Mouse (Mus musculus) liver, embryonic 15.5 days (tissue): ENCODE results near the gene Tead2. TPM values are rescaled to one million over a fixed set of nuclear protein-coding genes. Genes with fewer than 3 reads are reported as not detected.

Experiments
- ATAC-seq: fragments of 200-750 bp; cut with Nextera tagmentation; 2 replicates; pipeline ENCODE4 v1.8.0; 2017; ENCODE audit warnings: moderate number of reproducible peaks, mild to moderate bottlenecking, moderate library complexity; ENCODE audit not compliant: insufficient read depth
- H3K27ac ChIP-seq: fragments of 300-500 bp; sonication (generic); replicated peaks from 2 replicates; pipeline ENCODE4 v1.5.1; 2015; ENCODE audit warnings: mild to moderate bottlenecking, inconsistent platforms
- H3K27me3 ChIP-seq: fragments of 300-500 bp; sonication (generic); 2 replicates; pipeline ENCODE4 v1.6.1; 2015; ENCODE audit warnings: mild to moderate bottlenecking, inconsistent platforms
- H3K36me3 ChIP-seq: fragments of 300-500 bp; sonication (generic); replicated peaks from 2 replicates; pipeline ENCODE4 v1.6.1; 2015; ENCODE audit warnings: moderate library complexity, mild to moderate bottlenecking, inconsistent platforms
- H3K4me1 ChIP-seq: fragments of 300-500 bp; sonication (generic); replicated peaks from 2 replicates; pipeline ENCODE4 v1.6.1; 2015; ENCODE audit warnings: inconsistent platforms
- H3K4me2 ChIP-seq: fragments of 300-500 bp; sonication (generic); 2 replicates; pipeline ENCODE4 v1.6.1; 2015; ENCODE audit warnings: moderate library complexity, mild to moderate bottlenecking, inconsistent platforms
- H3K4me3 ChIP-seq: fragments of 300-500 bp; sonication (generic); replicated peaks from 2 replicates; pipeline ENCODE4 v1.5.1; 2015; ENCODE audit warnings: mild to moderate bottlenecking, inconsistent platforms
- H3K9ac ChIP-seq: fragments of 300-500 bp; sonication (generic); 2 replicates; pipeline ENCODE4 v1.6.1; 2015; ENCODE audit warnings: moderate library complexity, mild to moderate bottlenecking, inconsistent platforms
- H3K9me3 ChIP-seq: fragments of 300-500 bp; sonication (generic); replicated peaks from 2 replicates; pipeline ENCODE4 v1.6.1; 2016; ENCODE audit warnings: inconsistent platforms
- WGBS: fragments of 180-500 bp; shearing (Covaris S2); methylation state at CpG from one replicate; pipeline ENCODE4 v1.1.7; 2015; ENCODE audit warnings: mixed read lengths; ENCODE audit not compliant: insufficient replicate concordance; 5-methylcytosine and 5-hydroxymethylcytosine counted together
- polyA plus RNA-seq: library from polyadenylated mRNA; unstranded; fragments of >200 nt; fragmentation: Nextera tagmentation; extraction: Ambion mirVana; gene quantifications from 2 replicates; pipeline ENCODE4 v1.2.1, GENCODE M21; 2015

The Tead2 gene
- polyA plus RNA-seq, 1 experiment from 2014 or later, result 6.6 TPM

- H3K9me3 ChIP-seq, result no peaks in the 10 kb centered on the region
- 0 out of 2 replicates have a peak, but pooled peaks cover 3% of the 10 kb centered on the region for H3K36me3 ChIP-seq
- peaks cover 18% of the 10 kb centered on the region for H3K4me1 ChIP-seq
- 68% methylated on average over 7 of the region's 7 CpGs for WGBS
- H3K9ac ChIP-seq, result no peak overlapping the region
- ATAC-seq, result no peak
- no peaks in the 10 kb centered on the region; the same call in 1 of the 2 replicates for H3K27me3 ChIP-seq
- no peak overlapping the region for H3K27ac ChIP-seq
- H3K4me2 ChIP-seq, result no peak overlapping the region
- H3K4me3 ChIP-seq, result no peak overlapping the region
Observed at GRCm38 (mm10) chr7:45229459-45230203, 14.1 kb downstream of the Tead2 start.

- H3K27ac ChIP-seq, result no peak overlapping the region
- 71% methylated on average over 12 of the region's 12 CpGs for WGBS
- H3K9me3 ChIP-seq, result no peaks in the 10 kb centered on the region
- H3K4me3 ChIP-seq, result no peak overlapping the region
- ATAC-seq, result no peak
- H3K27me3 ChIP-seq, result no peaks in the 10 kb centered on the region; the same call in 1 of the 2 replicates
- no peak overlapping the region for H3K9ac ChIP-seq
- peaks cover 30% of the 10 kb centered on the region for H3K4me1 ChIP-seq
- no peak overlapping the region for H3K4me2 ChIP-seq
- H3K36me3 ChIP-seq, result 0 out of 2 replicates have a peak, but pooled peaks cover 3% of the 10 kb centered on the region
Observed at GRCm38 (mm10) chr7:45231192-45231591, 15.6 kb downstream of the Tead2 start.

GRCm38 (mm10) chr7:45231941-45232340 lies 16.4 kb downstream of the Tead2 start:
- H3K27ac ChIP-seq, result no peak overlapping the region
- H3K4me2 ChIP-seq, result no peak overlapping the region
- H3K9me3 ChIP-seq, result no peaks in the 10 kb centered on the region
- 0 out of 2 replicates have a peak, but pooled peaks cover 3% of the 10 kb centered on the region for H3K36me3 ChIP-seq
- H3K9ac ChIP-seq, result no peak overlapping the region
- no peak overlapping the region for H3K4me3 ChIP-seq
- no peaks in the 10 kb centered on the region; the same call in 1 of the 2 replicates for H3K27me3 ChIP-seq
- no peak for ATAC-seq
- peaks cover 30% of the 10 kb centered on the region for H3K4me1 ChIP-seq
- WGBS, result 78% methylated on average over 11 of the region's 11 CpGs

GRCm38 (mm10) chr7:45232716-45233465 lies 17.3 kb downstream of the Tead2 start:
- 0 out of 2 replicates have a peak, but pooled peaks cover 3% of the 10 kb centered on the region for H3K36me3 ChIP-seq
- no peak overlapping the region for H3K4me2 ChIP-seq

GRCm38 (mm10) chr7:45233580-45234332 lies 18.2 kb downstream of the Tead2 start:
- Histone ChIP-seq H3K4me1 (peaks cover 39% of the 10 kb centered on the region), H3K4me2 (peak overlapping the region; percentile 33), H3K27me3 (no peaks in the 10 kb centered on the region; the same call in 1 of the 2 replicates), H3K36me3 (0 out of 2 replicates have a peak, but pooled peaks cover 3% of the 10 kb centered on the region), H3K9me3 (no peaks in the 10 kb centered on the region), H3K4me3 (no peak overlapping the region), H3K27ac (no peak overlapping the region), H3K9ac (no peak overlapping the region)
- ATAC-seq, result no peak
- WGBS, result 50% methylated on average over 20 of the region's 20 CpGs

More at GRCm38 (mm10) chr7:45232716-45233465, 17.3 kb downstream of the Tead2 start:
- Histone ChIP-seq H3K9ac (no peak overlapping the region), H3K9me3 (no peaks in the 10 kb centered on the region), H3K27ac (no peak overlapping the region), H3K27me3 (no peaks in the 10 kb centered on the region; the same call in 1 of the 2 replicates), H3K4me3 (no peak overlapping the region), H3K4me1 (peaks cover 31% of the 10 kb centered on the region)
- 51% methylated on average over 13 of the region's 13 CpGs for WGBS
- no peak for ATAC-seq

- Histone ChIP-seq H3K9ac (no peak overlapping the region), H3K4me2 (peak overlapping the region; percentile 39), H3K27me3 (no peaks in the 10 kb centered on the region; the same call in 1 of the 2 replicates), H3K27ac (no peak overlapping the region), H3K9me3 (no peaks in the 10 kb centered on the region), H3K4me1 (peaks cover 46% of the 10 kb centered on the region), H3K36me3 (0 out of 2 replicates have a peak, but pooled peaks cover 3% of the 10 kb centered on the region), H3K4me3 (no peak overlapping the region)
- no peak for ATAC-seq
- WGBS, result 63% methylated on average over 29 of the region's 29 CpGs
Observed at GRCm38 (mm10) chr7:45234333-45234841, 18.8 kb downstream of the Tead2 start.

GRCm38 (mm10) chr7:45234922-45235571 lies 19.5 kb downstream of the Tead2 start:
- ATAC-seq, result no peak
- H3K27ac ChIP-seq, result no peak overlapping the region
- H3K4me1 ChIP-seq, result peaks cover 46% of the 10 kb centered on the region
- H3K27me3 ChIP-seq, result no peaks in the 10 kb centered on the region; the same call in 1 of the 2 replicates
- H3K9ac ChIP-seq, result no peak overlapping the region
- 0 out of 2 replicates have a peak, but pooled peaks cover 3% of the 10 kb centered on the region for H3K36me3 ChIP-seq
- H3K4me2 ChIP-seq, result peak overlapping the region; percentile 39
- WGBS, result 39% methylated on average over 21 of the region's 21 CpGs
- 0 out of 2 replicates have a peak overlapping the region, but pooled peaks have one; percentile 10 for H3K4me3 ChIP-seq
- no peaks in the 10 kb centered on the region for H3K9me3 ChIP-seq

- H3K9ac ChIP-seq, result no peak overlapping the region
- H3K27ac ChIP-seq, result no peak overlapping the region
- H3K4me1 ChIP-seq, result peaks cover 46% of the 10 kb centered on the region
- no peak overlapping the region for H3K4me3 ChIP-seq
- no peak for ATAC-seq
- peak overlapping the region; percentile 39; the same call in 1 of the 2 replicates for H3K4me2 ChIP-seq
- WGBS, result 61% methylated on average over 17 of the region's 17 CpGs
- peaks cover 3% of the 10 kb centered on the region for H3K27me3 ChIP-seq
- H3K36me3 ChIP-seq, result 0 out of 2 replicates have a peak, but pooled peaks cover 3% of the 10 kb centered on the region
- no peaks in the 10 kb centered on the region for H3K9me3 ChIP-seq
Observed at GRCm38 (mm10) chr7:45235656-45236180, 20.2 kb downstream of the Tead2 start.

- WGBS, result 35% methylated on average over 17 of the region's 17 CpGs
- H3K9ac ChIP-seq, result peak overlapping the region; percentile 37; the same call in 1 of the 2 replicates
- H3K9me3 ChIP-seq, result no peaks in the 10 kb centered on the region
- H3K4me2 ChIP-seq, result peak overlapping the region; percentile 80
- H3K4me3 ChIP-seq, result peak overlapping the region; percentile 52
- H3K36me3 ChIP-seq, result 0 out of 2 replicates have a peak, but pooled peaks cover 1% of the 10 kb centered on the region
- H3K4me1 ChIP-seq, result peaks cover 43% of the 10 kb centered on the region
- peak overlapping the region; percentile 73 for H3K27ac ChIP-seq
- ATAC-seq, result 0 out of 2 replicates have a peak, but pooled peaks have one; percentile 11
- peaks cover 9% of the 10 kb centered on the region for H3K27me3 ChIP-seq
Observed at GRCm38 (mm10) chr7:45237747-45238699, 22.5 kb downstream of the Tead2 start.
